Mouse (Mus musculus) CH12.LX (cell line): ENCODE data around the gene Itga6. TPM values are rescaled to one million over a fixed set of nuclear protein-coding genes. Genes with fewer than 3 reads are reported as not detected.

Source experiments
- DNase-seq: peaks from one replicate; pipeline ENCODE4 v3.0.0-alpha.2; 2013; ENCODE audit errors: extremely low read depth
- H3K27ac ChIP-seq: 2 replicates; pipeline ENCODE4 v1.5.1; 2012; ENCODE audit warnings: low read depth, mild to moderate bottlenecking, control low read depth, moderate library complexity; ENCODE audit not compliant: insufficient read depth
- H3K27me3 ChIP-seq: replicated peaks from 2 replicates; pipeline ENCODE3; 2012; ENCODE audit warnings: inconsistent platforms
- H3K36me3 ChIP-seq, 2 experiments: replicated peaks in 1 of 2; 2 replicates each; pipeline versions ENCODE3 to v1.6.1; 2012; ENCODE audit warnings: inconsistent platforms in 1 of 2, low read length in 1 of 2, mild to moderate bottlenecking in 1 of 2, mixed read lengths in 1 of 2, moderate library complexity in 1 of 2; ENCODE audit not compliant: control insufficient read depth in 1 of 2, insufficient read depth in 1 of 2
- H3K4me1 ChIP-seq, 2 experiments: 2 replicates each; pipeline ENCODE4 v1.6.1; 2012; ENCODE audit warnings: inconsistent platforms in 1 of 2, moderate library complexity in 1 of 2; ENCODE audit not compliant: insufficient read depth in 2 of 2, control insufficient read depth in 1 of 2
- H3K4me2 ChIP-seq: 2 replicates; pipeline ENCODE4 v1.6.1; 2012; ENCODE audit warnings: low read depth, mild to moderate bottlenecking, control low read depth; ENCODE audit not compliant: poor library complexity, insufficient read depth, severe bottlenecking
- H3K4me3 ChIP-seq, 3 experiments: fragments of 150-350 bp in 1 of 3; sonication (generic) in 1 of 3; replicated peaks in 1 of 3; 2 replicates each; pipeline versions ENCODE3 to v1.5.1; 2011 to 2012; ENCODE audit warnings: low read depth in 2 of 3, low read length in 2 of 3, mild to moderate bottlenecking in 2 of 3, moderate library complexity in 2 of 3, control low read depth in 1 of 3, improper control_type of control experiment in 1 of 3, inconsistent platforms in 1 of 3, mixed read lengths in 1 of 3; ENCODE audit not compliant: poor library complexity in 1 of 3
- H3K79me2 ChIP-seq: replicated peaks from 2 replicates; pipeline ENCODE4 v1.6.1; 2012; ENCODE audit warnings: mild to moderate bottlenecking, moderate library complexity; ENCODE audit not compliant: control insufficient read depth, poor library complexity, insufficient read depth, severe bottlenecking; ENCODE audit errors: extremely low read depth
- H3K9ac ChIP-seq: 2 replicates; pipeline ENCODE4 v1.6.1; 2012; ENCODE audit warnings: low read depth, mild to moderate bottlenecking, control low read depth, moderate library complexity; ENCODE audit not compliant: insufficient read depth
- H3K9me3 ChIP-seq: replicated peaks from 2 replicates; pipeline ENCODE3; 2012; ENCODE audit warnings: low read length, inconsistent platforms, mixed read lengths
- BHLHE40 ChIP-seq: IDR thresholded peaks from 2 replicates; pipeline ENCODE4 v1.6.1; 2011; ENCODE audit warnings: mild to moderate bottlenecking, low read depth, low read length, improper control_type of control experiment
- CHD2 ChIP-seq: IDR thresholded peaks from 2 replicates; pipeline ENCODE4 v1.6.1; 2011; ENCODE audit warnings: low read length, improper control_type of control experiment
- CTCF ChIP-seq, 2 experiments: IDR thresholded peaks in 1 of 2; conservative IDR thresholded peaks in 1 of 2; 2 replicates each; pipeline ENCODE4 v1.5.1; 2011 to 2012; ENCODE audit warnings: low read depth in 2 of 2, low read length in 2 of 2, improper control_type of control experiment in 1 of 2, inconsistent platforms in 1 of 2, mild to moderate bottlenecking in 1 of 2, moderate library complexity in 1 of 2
- E2F4 ChIP-seq: IDR thresholded peaks from 2 replicates; pipeline ENCODE4 v1.6.1; 2011; ENCODE audit warnings: low read depth, low read length, improper control_type of control experiment; ENCODE audit not compliant: insufficient replicate concordance
- ELF1 ChIP-seq: IDR thresholded peaks from 2 replicates; pipeline ENCODE4 v1.6.1; 2014; ENCODE audit warnings: low read depth, mild to moderate bottlenecking, inconsistent platforms, low read length, improper control_type of control experiment
- EP300 ChIP-seq: IDR thresholded peaks from 2 replicates; pipeline ENCODE4 v1.6.1; 2011; ENCODE audit warnings: low read length, improper control_type of control experiment
- ETS1 ChIP-seq: conservative IDR thresholded peaks from 2 replicates; pipeline ENCODE4 v1.6.1; 2012; ENCODE audit warnings: low read depth, mild to moderate bottlenecking, inconsistent platforms, low read length, improper control_type of control experiment, moderate library complexity
- JUND ChIP-seq: conservative IDR thresholded peaks from 2 replicates; pipeline ENCODE4 v1.6.1; 2011; ENCODE audit warnings: low read depth, low read length, improper control_type of control experiment
- KAT2A ChIP-seq: IDR thresholded peaks from 2 replicates; pipeline ENCODE4 v1.6.1; 2012; ENCODE audit warnings: low read length, improper control_type of control experiment, inconsistent platforms; ENCODE audit not compliant: insufficient replicate concordance
- MAFK ChIP-seq: IDR thresholded peaks from 2 replicates; pipeline ENCODE4 v1.6.1; 2011; ENCODE audit warnings: low read length, improper control_type of control experiment; ENCODE audit not compliant: insufficient replicate concordance
- MAZ ChIP-seq: IDR thresholded peaks from 2 replicates; pipeline ENCODE4 v1.6.1; 2012; ENCODE audit warnings: low read depth, mild to moderate bottlenecking, inconsistent platforms, low read length, improper control_type of control experiment, moderate library complexity
- MEF2A ChIP-seq: IDR thresholded peaks from 2 replicates; pipeline ENCODE4 v1.6.1; 2014; ENCODE audit warnings: low read depth, mild to moderate bottlenecking, inconsistent platforms, low read length, improper control_type of control experiment, borderline replicate concordance
- MXI1 ChIP-seq: IDR thresholded peaks from 2 replicates; pipeline ENCODE4 v1.6.1; 2011; ENCODE audit warnings: mild to moderate bottlenecking, low read depth, low read length, improper control_type of control experiment
- NELFE ChIP-seq: IDR thresholded peaks from 2 replicates; pipeline ENCODE4 v1.6.1; 2011; ENCODE audit warnings: low read depth, low read length, improper control_type of control experiment
- NRF1 ChIP-seq: IDR thresholded peaks from 2 replicates; pipeline ENCODE4 v1.6.1; 2014; ENCODE audit warnings: low read depth, mild to moderate bottlenecking, inconsistent platforms, low read length, improper control_type of control experiment, moderate library complexity
- PAX5 ChIP-seq: IDR thresholded peaks from 2 replicates; pipeline ENCODE4 v1.6.1; 2012; ENCODE audit warnings: low read length, inconsistent platforms, mixed read lengths
- POLR2AphosphoS2 ChIP-seq: IDR thresholded peaks from 2 replicates; pipeline ENCODE4 v1.6.1; 2011; ENCODE audit warnings: low read depth, low read length, improper control_type of control experiment
- RAD21 ChIP-seq: IDR thresholded peaks from 2 replicates; pipeline ENCODE4 v1.6.1; 2011; ENCODE audit warnings: low read depth, mild to moderate bottlenecking, low read length, improper control_type of control experiment, moderate library complexity
- RCOR1 ChIP-seq: conservative IDR thresholded peaks from 2 replicates; pipeline ENCODE4 v1.6.1; 2012; ENCODE audit warnings: low read depth, mild to moderate bottlenecking, inconsistent platforms, low read length, improper control_type of control experiment
- SIN3A ChIP-seq: IDR thresholded peaks from 2 replicates; pipeline ENCODE4 v1.6.1; 2012; ENCODE audit warnings: low read length, improper control_type of control experiment, inconsistent platforms
- SMC3 ChIP-seq: IDR thresholded peaks from 2 replicates; pipeline ENCODE4 v1.6.1; 2011; ENCODE audit warnings: low read depth, low read length, improper control_type of control experiment
- TBP ChIP-seq: conservative IDR thresholded peaks from 2 replicates; pipeline ENCODE4 v1.6.1; 2011; ENCODE audit warnings: low read depth, low read length, improper control_type of control experiment
- TCF12 ChIP-seq: IDR thresholded peaks from 2 replicates; pipeline ENCODE4 v1.6.1; 2014; ENCODE audit warnings: low read depth, mild to moderate bottlenecking, inconsistent platforms, low read length, improper control_type of control experiment
- UBTF ChIP-seq: IDR thresholded peaks from 2 replicates; pipeline ENCODE4 v1.6.1; 2012; ENCODE audit warnings: low read depth, mild to moderate bottlenecking, inconsistent platforms, low read length, improper control_type of control experiment, moderate library complexity
- USF1 ChIP-seq: IDR thresholded peaks from 2 replicates; pipeline ENCODE4 v1.6.1; 2014; ENCODE audit warnings: low read depth, mild to moderate bottlenecking, inconsistent platforms, low read length, improper control_type of control experiment
- USF2 ChIP-seq: conservative IDR thresholded peaks from 2 replicates; pipeline ENCODE4 v1.6.1; 2011; ENCODE audit warnings: low read depth, low read length, improper control_type of control experiment
- ZC3H11A ChIP-seq: IDR thresholded peaks from 2 replicates; pipeline ENCODE4 v1.6.1; 2012; ENCODE audit warnings: low read depth, mild to moderate bottlenecking, inconsistent platforms, low read length, improper control_type of control experiment
- ZKSCAN1 ChIP-seq: IDR thresholded peaks from 2 replicates; pipeline ENCODE4 v1.6.1; 2012; ENCODE audit warnings: low read depth, inconsistent platforms, low read length, improper control_type of control experiment, borderline replicate concordance
- ZNF384 ChIP-seq: IDR thresholded peaks from 2 replicates; pipeline ENCODE4 v1.6.1; 2012; ENCODE audit warnings: low read depth, low read length, improper control_type of control experiment, inconsistent platforms
- dilution Hi-C: fragments of 300-500 bp; cut with MboI; formaldehyde crosslinking; loops from 2 replicates; pipeline ENCODE4 v1.14.3; 2020; ENCODE audit warnings: low sequenced_read_pairs; ENCODE audit not compliant: extremely low pct_unique_long_range_greater_than_20kb, extremely low pct_ligation_motif_present
- in situ Hi-C: fragments of 300-500 bp; cut with MboI; formaldehyde crosslinking; loops from 3 replicates; pipeline ENCODE4 v1.14.3; 2019; ENCODE audit warnings: low sequenced_read_pairs, low pct_ligation_motif_present, low pct_unique_long_range_greater_than_20kb, mixed read lengths
- polyA plus RNA-seq: library from polyadenylated mRNA; unstranded; fragments of >175 nt; gene quantifications from 2 replicates; pipeline ENCODE4 v1.2.1, GENCODE M21; 2012; ENCODE audit warnings: low read depth; ENCODE audit not compliant: insufficient read length
- total RNA-seq, 2 experiments: library from RNA; depleted of rRNA; stranded (reverse); fragments of 300-350 nt in 1 of 2; fragments of >200 nt in 1 of 2; gene quantifications; 2 replicates each; pipeline ENCODE4 v1.2.3; 2012 to 2014

The Itga6 gene
- total and polyA plus RNA-seq, 3 experiments, result 6.1 to 13.9 (median 10.9) TPM

DNA sequence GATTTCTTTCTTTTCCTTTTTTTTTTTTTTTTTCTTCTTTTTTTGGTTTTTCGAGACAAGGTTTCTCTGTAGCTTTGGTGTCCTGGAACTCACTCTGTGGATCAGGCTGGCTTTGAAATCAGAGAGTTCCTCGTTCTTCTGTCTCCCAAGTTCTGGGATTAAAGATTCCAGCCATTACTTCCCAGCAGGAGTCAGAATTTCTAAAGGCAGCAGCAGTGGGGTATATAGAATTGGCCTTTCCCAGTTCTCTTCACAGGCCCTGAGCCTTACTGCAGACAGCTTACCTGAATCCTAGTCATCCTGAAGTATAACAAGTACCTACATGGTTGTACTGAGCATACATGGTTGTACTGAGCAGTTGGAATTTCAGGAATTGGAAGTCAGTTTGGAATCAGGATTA is 129.4 kb downstream of the Itga6 start:
- Histone ChIP-seq H3K27me3 (no peaks in the 10 kb centered on the region), H3K27ac (no peak overlapping the region), H3K36me3 (peaks cover 0 to 21% of the 10 kb centered on the region in 2 experiments), H3K9me3 (peaks cover 6% of the 10 kb centered on the region), H3K9ac (no peak overlapping the region), H3K4me2 (no peak overlapping the region), H3K79me2 (no peaks in the 10 kb centered on the region), H3K4me1 (peaks cover 0 to 10% of the 10 kb centered on the region in 2 experiments; a peak in 2 of 4 replicates), H3K4me3 (no peak overlapping the region)
- in situ Hi-C loops, result no loop called here
- dilution Hi-C loops, result no loop called here
- TF ChIP-seq RCOR1 (no peak), MEF2A (no peak), ETS1 (no peak), E2F4 (no peak), KAT2A (no peak), SMC3 (no peak), USF1 (no peak), SIN3A (no peak), UBTF (no peak), EP300 (no peak), ZNF384 (no peak), POLR2AphosphoS2 (no peak), CHD2 (no peak), RAD21 (no peak), JUND (no peak), MXI1 (no peak), ZKSCAN1 (no peak), NRF1 (no peak), CTCF (conservative IDR thresholded peaks at IDR 0.05 in 1 of 2, IDR thresholded peaks at IDR 0.05 in 1 of 2; ENCODE audit: low read depth in 2 of 2, low read length in 2 of 2) (no peak)
- DNase-seq, result no peak

DNA sequence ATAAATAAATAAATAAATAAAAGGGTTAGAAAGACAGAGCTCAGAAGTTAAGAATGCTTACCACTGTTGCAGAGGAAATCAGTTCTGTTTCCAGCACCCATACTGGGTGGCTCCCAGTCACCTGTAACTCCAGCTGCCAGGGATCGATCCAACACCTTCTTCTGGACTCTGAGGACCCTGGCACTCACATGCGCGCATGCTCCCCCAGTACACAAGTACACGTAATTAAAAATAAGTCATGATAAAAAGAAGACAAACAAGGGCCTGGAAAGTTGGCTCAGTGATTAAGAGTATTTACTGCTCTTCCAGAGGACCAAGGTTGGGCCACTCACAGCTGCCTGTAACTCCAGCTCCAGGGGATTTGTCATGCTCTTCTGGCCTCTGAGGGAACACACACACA is 132.4 kb downstream of the Itga6 start:
- Histone ChIP-seq H3K9me3 (peaks cover 6% of the 10 kb centered on the region), H3K27ac (no peak overlapping the region), H3K4me3 (no peak overlapping the region), H3K79me2 (no peaks in the 10 kb centered on the region), H3K36me3 (peaks cover 3 to 39% of the 10 kb centered on the region in 2 experiments), H3K4me2 (no peak overlapping the region), H3K27me3 (no peaks in the 10 kb centered on the region), H3K9ac (no peak overlapping the region), H3K4me1 (peaks cover 0 to 10% of the 10 kb centered on the region in 2 experiments; a peak in 2 of 4 replicates)
- in situ Hi-C loops (no loop called here), dilution Hi-C loops (no loop called here)
- TF ChIP-seq ZC3H11A (no peak), KAT2A (no peak), TCF12 (no peak), MXI1 (no peak), MAZ (no peak), JUND (no peak), ETS1 (no peak), SMC3 (no peak), UBTF (no peak), POLR2AphosphoS2 (no peak), NELFE (no peak), MAFK (no peak), BHLHE40 (no peak), SIN3A (no peak), RAD21 (no peak), TBP (no peak), USF2 (no peak), PAX5 (no peak), ELF1 (no peak), CHD2 (no peak)
- DNase-seq, result no peak
